Mouse (Mus musculus): ENCODE measurements around the gene Zfp112.

- TF ChIP-seq POLR2A (IDR thresholded peaks at IDR 0.05; ENCODE audit: control insufficient read depth, low read depth, low read length) (no peak), CTCF (IDR thresholded peaks at IDR 0.05; ENCODE audit: control insufficient read depth, insufficient read depth, insufficient replicate concordance, low read depth, low read length) (no peak)
These were observed 63.2 kb downstream of the Zfp112 start for GRCm38 (mm10) chr7:24175337-24175711.
